Mouse (Mus musculus): ENCODE data around the gene Ccdc71. TPM values are rescaled to one million over a fixed set of nuclear protein-coding genes. Genes with fewer than 3 reads are reported as not detected.
A peak's percentile ranks its signal among the peaks of the same experiment; 100 is the strongest.

The Ccdc71 gene
- total RNA-seq, 2 experiments from 2014 or later = 33.6 to 34.1 TPM

GRCm38 (mm10) chr9:108455747-108456571, 4.4 kb upstream of the Ccdc71 start:
- DNase-seq (ENCODE audit: low spot score in 2 of 2) = no peak

DNA sequence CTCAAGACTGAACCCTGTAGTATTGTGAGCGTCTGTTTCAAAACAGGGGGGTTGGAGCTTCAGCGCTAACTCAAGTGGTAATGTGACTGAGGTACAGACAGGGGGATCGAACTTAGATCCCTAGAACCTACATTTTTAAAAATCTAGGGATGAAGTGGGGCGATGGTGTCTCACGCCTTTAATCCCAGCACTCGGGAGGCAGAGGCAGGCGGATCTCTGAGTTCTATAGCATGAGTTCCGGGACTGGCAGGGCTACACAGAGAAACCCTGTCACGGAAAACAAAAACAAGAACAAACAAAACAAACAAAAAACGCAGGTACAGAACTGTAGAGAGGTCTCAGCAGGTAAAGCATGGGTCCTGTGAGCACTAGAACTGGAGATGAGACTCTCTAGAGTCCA, 3.4 kb upstream of the Ccdc71 start:
- DNase-seq (ENCODE audit: low spot score in 2 of 2) = no peak

DNA sequence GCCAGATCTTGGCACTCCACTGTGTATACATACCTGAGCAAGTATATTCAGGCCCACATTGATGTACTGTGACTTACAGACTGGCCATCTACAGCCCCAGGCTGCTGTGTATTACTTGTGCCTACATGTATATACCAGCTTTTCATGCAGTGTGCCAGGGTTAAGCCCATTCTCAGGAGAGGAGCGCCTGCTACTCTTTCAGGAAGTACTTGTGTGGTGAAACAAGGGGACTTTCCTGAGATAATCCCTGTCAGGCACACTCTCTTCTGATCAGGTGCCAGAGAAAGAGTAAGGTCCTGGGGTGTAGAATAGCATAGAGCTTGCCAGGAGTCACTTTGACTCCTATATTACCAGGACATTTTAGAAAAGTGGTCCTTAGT, 398 bp upstream of the Ccdc71 start:
- no peak for DNase-seq (ENCODE audit: low spot score in 2 of 2)

DNA sequence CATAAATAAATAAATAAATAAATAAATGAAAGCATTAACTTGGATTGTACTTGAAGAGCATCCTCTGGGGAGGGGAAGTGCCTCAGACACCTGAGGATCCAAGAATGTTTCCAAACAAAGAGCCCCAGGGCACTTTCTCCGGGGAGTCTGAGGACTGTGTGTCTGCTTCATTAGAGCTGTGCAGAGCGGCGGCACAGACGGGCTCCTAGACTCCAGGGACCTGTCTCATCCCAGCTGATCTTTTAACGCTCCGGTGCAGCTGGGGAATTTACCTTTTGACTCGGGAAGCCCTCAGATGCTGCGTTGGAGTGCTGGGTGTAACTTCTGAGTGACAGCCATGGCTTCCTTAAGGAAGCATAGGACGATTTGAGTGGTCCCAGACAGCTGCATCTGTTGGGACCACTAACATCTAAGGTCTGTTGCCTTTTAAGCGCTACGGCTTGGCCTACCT, 879 bp downstream of the Ccdc71 start, which contains the start of gene Klhdc8b:
Gene Klhdc8b (minus strand): TSS at position 401 of the 451 bp plus-strand sequence.
- DNase-seq (ENCODE audit: low spot score in 2 of 2) = no peak

GRCm38 (mm10) chr9:108461675-108462074, 1.3 kb downstream of the Ccdc71 start:
- DNase-seq (ENCODE audit: low spot score in 2 of 2) = no peak

- no peak for DNase-seq (ENCODE audit: low spot score in 2 of 2)
Observed at GRCm38 (mm10) chr9:108462192-108462591, 1.9 kb downstream of the Ccdc71 start.

GRCm38 (mm10) chr9:108463713-108464112, 3.4 kb downstream of the Ccdc71 start:
- DNase-seq (ENCODE audit: low spot score in 2 of 2) = no peak

- no peak for DNase-seq (ENCODE audit: low spot score in 2 of 2)
Observed at GRCm38 (mm10) chr9:108466219-108466618, 5.9 kb downstream of the Ccdc71 start.

DNA sequence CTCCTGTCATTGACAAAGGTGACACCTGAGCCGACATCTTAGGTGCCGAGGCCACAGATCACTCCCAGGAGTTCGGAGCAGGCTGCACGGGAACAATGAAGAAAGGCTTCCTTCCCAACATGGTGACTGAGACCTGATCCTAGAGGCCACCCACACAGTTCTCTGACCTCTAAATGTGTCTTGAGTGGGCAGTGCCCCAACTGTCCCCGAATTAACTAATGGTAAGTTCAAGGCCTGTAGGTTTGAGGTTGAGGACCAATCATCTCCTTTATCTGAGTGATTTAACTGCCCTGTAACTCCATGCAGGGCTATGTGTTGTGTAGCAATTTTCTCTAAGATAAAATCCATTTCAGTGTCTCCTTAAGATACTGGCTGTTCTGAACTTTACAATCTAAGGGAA, 9.1 kb downstream of the Ccdc71 start:
- no peak for DNase-seq (ENCODE audit: low spot score in 2 of 2)

DNA sequence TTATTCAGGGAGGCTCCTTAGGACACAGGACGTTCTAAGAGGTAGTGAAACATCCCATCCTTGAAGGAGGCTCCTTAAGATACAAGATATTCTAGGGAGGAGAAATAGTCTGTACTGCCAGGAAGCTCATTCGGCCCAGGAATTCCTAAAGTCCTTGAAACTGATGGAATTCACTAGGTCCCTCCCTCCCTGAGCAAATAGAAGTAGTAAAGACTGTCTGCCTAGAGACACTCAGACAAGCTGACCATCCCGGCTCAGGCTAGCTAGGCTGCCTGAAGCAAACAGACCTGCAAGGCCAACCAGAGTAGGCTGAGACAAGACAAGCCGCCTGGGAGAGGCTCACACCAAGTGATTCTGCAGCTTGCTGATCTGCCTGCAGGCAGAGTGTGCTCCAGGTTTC, 9.5 kb downstream of the Ccdc71 start:
- DNase-seq (ENCODE audit: low spot score in 2 of 2) = no peak

DNA sequence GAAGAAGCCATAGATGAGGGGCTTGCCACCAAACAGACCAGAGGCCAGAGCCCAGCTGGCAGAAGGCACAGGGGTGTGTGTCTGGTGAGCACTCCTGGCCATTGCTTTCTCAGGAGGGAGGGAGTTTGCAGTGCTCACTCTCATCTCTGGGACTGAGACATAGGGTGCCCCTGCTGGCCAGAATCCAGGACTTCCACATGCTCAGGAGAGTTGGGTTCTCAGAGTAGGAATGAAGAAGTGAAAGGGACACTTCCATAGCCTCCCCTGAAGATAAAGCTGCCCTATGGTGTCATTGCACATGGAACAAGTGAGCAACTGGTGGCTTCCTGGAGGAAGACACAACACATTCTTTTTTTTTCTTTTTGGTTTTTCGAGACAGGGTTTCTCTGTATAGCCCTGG, 14.2 kb downstream of the Ccdc71 start:
- no peak for DNase-seq (ENCODE audit: low spot score in 2 of 2)

GRCm38 (mm10) chr9:108478638-108479156, 18.4 kb downstream of the Ccdc71 start:
- peak; percentile 62 to 75 for DNase-seq (ENCODE audit: low spot score in 2 of 2)

- no peak for DNase-seq (ENCODE audit: low spot score in 2 of 2)
Observed at GRCm38 (mm10) chr9:108479241-108479640, 18.9 kb downstream of the Ccdc71 start.

DNA sequence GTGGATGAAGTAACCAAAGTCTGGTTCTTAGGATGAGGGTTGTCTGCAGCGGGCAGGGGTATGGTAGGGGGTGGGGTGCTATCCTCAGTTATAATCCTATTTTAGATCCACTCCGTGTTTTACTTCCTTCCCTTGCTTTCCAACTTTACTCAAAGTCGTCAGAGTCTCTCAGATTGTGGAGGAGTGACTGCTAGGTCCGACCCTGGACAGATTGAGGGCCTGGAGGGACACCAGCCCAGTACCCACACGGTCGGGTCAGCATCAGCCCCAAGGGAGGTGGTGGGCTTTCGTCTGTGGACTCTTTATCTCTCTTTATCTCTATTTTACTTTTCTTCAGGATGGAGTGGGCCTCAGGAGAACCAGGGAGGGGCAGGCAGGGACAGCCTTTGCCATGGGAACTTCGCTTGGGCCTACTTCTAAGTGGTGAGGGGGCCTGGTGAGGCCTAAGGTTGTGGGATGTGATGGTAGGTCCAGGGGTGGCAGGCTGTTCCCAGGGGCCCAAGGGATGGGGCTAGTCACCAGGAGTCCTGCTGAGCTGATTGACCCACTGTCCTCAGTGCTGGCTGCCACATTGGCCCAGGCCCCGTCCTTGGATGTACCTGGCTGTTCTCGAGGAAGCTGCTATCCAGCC, 19.5 kb downstream of the Ccdc71 start, which contains the start of gene Lamb2:
Gene Lamb2 (plus strand): TSS at position 16 of the 631 bp plus-strand sequence.
- DNase-seq (ENCODE audit: low spot score in 2 of 2) = no peak

- no peak for DNase-seq (ENCODE audit: low spot score in 2 of 2)
Observed at GRCm38 (mm10) chr9:108480813-108481519, 20.6 kb downstream of the Ccdc71 start.

DNA sequence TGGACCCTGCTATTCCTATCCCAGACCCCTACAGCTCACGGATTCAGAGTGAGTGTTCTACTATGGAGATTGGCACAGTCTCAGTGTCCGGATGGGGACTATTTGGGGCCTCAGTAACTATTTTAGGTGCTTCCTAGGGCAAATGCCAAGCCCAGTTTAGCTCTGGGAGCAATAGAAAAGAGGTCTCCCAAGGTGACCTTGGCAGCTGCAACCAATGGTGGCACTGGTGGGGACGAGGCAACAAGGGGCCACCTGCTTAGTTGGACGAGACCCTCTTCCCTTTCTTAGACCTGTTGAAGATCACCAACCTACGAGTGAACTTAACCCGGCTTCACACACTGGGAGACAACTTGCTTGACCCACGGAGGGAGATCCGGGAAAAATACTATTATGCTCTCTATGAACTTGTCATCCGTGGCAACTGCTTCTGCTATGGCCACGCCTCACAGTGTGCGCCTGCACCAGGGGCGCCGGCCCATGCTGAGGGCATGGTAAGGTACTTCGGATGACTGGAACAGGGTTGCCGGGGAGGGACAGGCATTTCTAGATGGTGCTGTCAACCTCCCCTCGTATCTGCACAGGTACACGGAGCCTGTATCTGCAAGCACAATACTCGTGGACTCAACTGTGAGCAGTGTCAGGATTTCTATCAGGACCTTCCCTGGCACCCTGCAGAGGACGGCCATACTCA, 21.3 kb downstream of the Ccdc71 start:
- no peak for DNase-seq (ENCODE audit: low spot score in 2 of 2)

GRCm38 (mm10) chr9:108483051-108483790, 22.9 kb downstream of the Ccdc71 start:
- no peak for DNase-seq (ENCODE audit: low spot score in 2 of 2)

DNA sequence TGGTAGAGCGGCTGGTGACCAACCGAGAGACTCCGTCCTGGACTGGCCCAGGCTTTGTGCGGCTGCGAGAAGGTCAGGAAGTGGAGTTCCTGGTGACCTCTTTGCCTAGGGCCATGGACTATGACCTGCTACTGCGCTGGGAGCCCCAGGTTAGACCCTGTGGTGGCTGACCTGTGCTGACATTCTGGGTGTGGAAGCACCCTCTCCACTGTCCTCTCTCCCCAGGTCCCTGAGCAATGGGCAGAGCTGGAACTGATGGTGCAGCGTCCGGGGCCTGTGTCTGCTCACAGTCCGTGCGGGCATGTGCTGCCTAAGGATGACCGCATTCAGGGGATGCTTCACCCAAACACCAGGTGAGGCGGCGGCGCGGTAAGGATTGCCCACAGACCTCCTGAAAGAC, 23.7 kb downstream of the Ccdc71 start:
- DNase-seq (ENCODE audit: low spot score in 2 of 2) = no peak

DNA sequence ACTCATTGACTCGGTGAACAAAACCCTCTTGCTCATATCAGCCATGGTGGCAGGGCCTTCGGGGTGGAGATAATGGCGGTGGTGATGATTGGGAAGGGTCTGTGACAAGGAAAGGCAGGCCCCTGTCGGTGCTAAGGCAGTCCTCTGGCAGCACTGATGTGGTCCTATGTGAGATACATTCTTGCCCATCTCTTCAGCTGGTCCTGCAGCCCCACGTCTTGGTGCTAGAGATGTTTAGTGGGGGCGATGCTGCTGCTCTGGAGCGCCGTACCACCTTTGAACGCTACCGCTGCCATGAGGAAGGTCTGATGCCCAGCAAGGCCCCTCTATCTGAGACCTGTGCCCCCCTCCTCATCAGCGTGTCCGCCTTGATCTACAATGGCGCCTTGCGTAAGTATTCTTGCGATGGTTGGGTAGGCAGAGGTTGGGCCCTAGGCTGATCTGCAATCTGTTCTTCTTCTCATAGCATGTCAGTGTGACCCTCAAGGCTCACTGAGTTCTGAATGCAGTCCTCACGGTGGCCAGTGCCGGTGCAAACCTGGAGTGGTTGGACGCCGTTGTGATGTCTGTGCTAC, 25.1 kb downstream of the Ccdc71 start:
- DNase-seq (ENCODE audit: low spot score in 2 of 2) = no peak

DNA sequence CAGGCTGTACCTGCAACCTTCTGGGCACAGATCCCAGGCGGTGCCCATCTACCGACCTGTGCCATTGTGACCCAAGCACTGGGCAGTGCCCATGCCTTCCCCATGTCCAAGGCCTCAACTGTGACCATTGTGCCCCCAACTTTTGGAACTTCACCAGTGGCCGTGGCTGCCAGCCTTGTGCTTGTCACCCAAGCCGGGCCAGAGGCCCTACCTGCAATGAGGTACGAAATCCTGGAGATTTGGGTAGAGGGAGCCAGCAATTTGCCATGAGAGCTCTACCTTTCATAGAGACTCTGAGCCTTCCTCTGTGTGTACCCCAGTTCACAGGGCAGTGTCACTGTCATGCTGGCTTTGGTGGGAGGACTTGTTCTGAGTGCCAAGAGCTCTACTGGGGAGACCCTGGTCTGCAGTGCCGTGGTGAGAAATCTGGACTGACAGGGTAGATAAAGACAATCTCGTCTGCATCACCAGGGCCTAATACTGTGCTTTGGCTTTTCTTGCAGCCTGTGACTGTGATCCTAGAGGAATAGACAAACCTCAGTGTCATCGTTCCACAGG, 26.7 kb downstream of the Ccdc71 start:
- no peak for DNase-seq (ENCODE audit: low spot score in 2 of 2)

Measured in layer of hippocampus, postnatal 10 days (tissue).